Mouse (Mus musculus) myocyte (in vitro differentiated cells): ENCODE results near the gene Tpm4. TPM values are rescaled to one million over a fixed set of nuclear protein-coding genes. Genes with fewer than 3 reads are reported as not detected.
A peak's percentile ranks its signal among the peaks of the same experiment; 100 is the strongest.
"Not testable (repeated sequence)": the region's sequence is repeated elsewhere in the genome, so short reads cannot be mapped to it uniquely, and the experiment has no call there.

Source experiments
- H3K27me3 ChIP-seq: one replicate; pipeline ENCODE4 v1.6.1; 2011; ENCODE audit not compliant: control insufficient read depth, insufficient read depth, insufficient read length
- H3K36me3 ChIP-seq: one replicate; pipeline ENCODE4 v1.6.1; 2011; ENCODE audit not compliant: control insufficient read depth, insufficient read depth
- H3K4me2 ChIP-seq: one replicate; pipeline ENCODE4 v1.6.1; 2011; ENCODE audit warnings: low read depth, control low read depth
- H3K4me3 ChIP-seq: one replicate; pipeline ENCODE4 v1.5.1; 2011; ENCODE audit warnings: mild to moderate bottlenecking, control low read depth, moderate library complexity
- H3K79me2 ChIP-seq: one replicate; pipeline ENCODE4 v1.6.1; 2011; ENCODE audit not compliant: control insufficient read depth, insufficient read depth
- H3ac ChIP-seq: one replicate; pipeline ENCODE4 v1.6.1; 2011; ENCODE audit not compliant: control insufficient read depth, insufficient read length
- CEBPB ChIP-seq: IDR thresholded peaks from 2 replicates; pipeline ENCODE4 v1.6.1; 2011; ENCODE audit warnings: mild to moderate bottlenecking, moderate library complexity; ENCODE audit not compliant: poor library complexity, insufficient read depth, severe bottlenecking
- E2F4 ChIP-seq: IDR thresholded peaks from one replicate; pipeline ENCODE4 v1.6.1; 2011; ENCODE audit warnings: mild to moderate bottlenecking, control low read depth, moderate library complexity; ENCODE audit not compliant: insufficient read depth
- MAX ChIP-seq: IDR thresholded peaks from one replicate; pipeline ENCODE4 v1.6.1; 2011; ENCODE audit warnings: low read depth, mild to moderate bottlenecking, control low read depth
- MYOD1 ChIP-seq, 3 experiments: IDR thresholded peaks; one replicate each; pipeline ENCODE4 v1.6.1; 2011; ENCODE audit warnings: control low read depth in 2 of 3, low read depth in 2 of 3, mild to moderate bottlenecking in 2 of 3, moderate library complexity in 1 of 3; ENCODE audit not compliant: insufficient read length in 2 of 3, control insufficient read depth in 1 of 3
- MYOG ChIP-seq, 3 experiments: IDR thresholded peaks; one replicate each; pipeline ENCODE4 v1.6.1; 2011; ENCODE audit warnings: control low read depth in 2 of 3, low read depth in 2 of 3, mild to moderate bottlenecking in 2 of 3; ENCODE audit not compliant: insufficient read length in 2 of 3, control insufficient read depth in 1 of 3, insufficient read depth in 1 of 3
- POLR2A ChIP-seq: IDR thresholded peaks from one replicate; pipeline ENCODE4 v1.6.1; 2011; ENCODE audit warnings: low read depth, mild to moderate bottlenecking, control low read depth, moderate library complexity; ENCODE audit not compliant: insufficient read length
- POLR2AphosphoS2 ChIP-seq: IDR thresholded peaks from one replicate; pipeline ENCODE4 v1.6.1; 2011; ENCODE audit warnings: low read depth, control low read depth; ENCODE audit not compliant: insufficient read length
- REST ChIP-seq: IDR thresholded peaks from one replicate; pipeline ENCODE4 v1.6.1; 2011; ENCODE audit warnings: mild to moderate bottlenecking, control low read depth, moderate library complexity; ENCODE audit not compliant: insufficient read depth, insufficient read length
- SRF ChIP-seq: IDR thresholded peaks from one replicate; pipeline ENCODE4 v1.6.1; 2011; ENCODE audit warnings: low read depth; ENCODE audit not compliant: control insufficient read depth, insufficient read length
- TCF12 ChIP-seq: IDR thresholded peaks from one replicate; pipeline ENCODE4 v1.6.1; 2011; ENCODE audit warnings: mild to moderate bottlenecking, control low read depth; ENCODE audit not compliant: poor library complexity, insufficient read depth, severe bottlenecking
- TCF3 ChIP-seq: IDR thresholded peaks from one replicate; pipeline ENCODE4 v1.6.1; 2011; ENCODE audit warnings: low read depth, control low read depth; ENCODE audit not compliant: insufficient read length
- USF1 ChIP-seq: IDR thresholded peaks from one replicate; pipeline ENCODE4 v1.6.1; 2011; ENCODE audit warnings: low read depth, mild to moderate bottlenecking, control low read depth, moderate library complexity
- polyA plus RNA-seq: library from polyadenylated mRNA; unstranded; fragments of >200 nt; fragmentation: generic; extraction: Trizol; gene quantifications from one replicate; pipeline ENCODE4 v1.2.1, GENCODE M21; 2012; ENCODE audit warnings: missing spikeins

Tpm4 gene
- 205 TPM for polyA plus RNA-seq

DNA sequence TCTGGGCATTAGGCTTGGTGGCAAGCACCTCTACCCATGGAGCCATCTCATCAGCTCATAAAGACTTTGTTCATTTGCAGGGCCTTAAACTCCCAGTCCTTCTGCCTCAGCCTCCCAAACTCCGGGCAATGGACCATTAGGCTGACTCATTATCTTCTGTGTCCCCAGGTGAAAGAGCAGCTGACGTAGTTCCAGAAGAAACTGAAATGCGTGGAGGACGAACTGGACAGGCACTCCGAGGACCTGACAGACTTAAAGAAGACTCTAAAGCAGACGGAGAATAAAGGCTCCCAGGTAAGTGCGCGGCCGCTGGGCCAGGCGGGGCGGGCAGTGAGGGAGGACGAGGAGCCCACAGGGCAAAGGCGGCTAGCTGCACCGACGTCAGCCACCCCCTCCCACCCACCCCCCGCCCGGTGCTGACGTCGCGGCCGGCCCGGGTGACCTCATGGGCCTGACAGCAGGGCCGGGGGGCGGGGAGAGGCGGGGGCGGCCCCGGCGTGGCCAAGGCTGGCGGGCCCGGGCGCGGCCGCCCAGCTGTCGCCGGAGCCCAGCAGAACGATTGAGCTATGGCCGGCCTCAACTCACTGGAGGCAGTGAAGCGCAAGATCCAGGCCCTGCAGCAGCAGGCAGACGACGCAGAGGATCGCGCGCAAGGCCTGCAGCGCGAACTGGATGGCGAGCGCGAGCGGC is at the start of gene Tpm4:
Tpm4 (plus strand) TSS at position 220 of the 690 bp plus-strand sequence.
- peak within 1 kb of the TSS; percentile 90 for H3K4me3 ChIP-seq
- TF ChIP-seq TCF3 (peak; percentile 36), MYOD1 (IDR thresholded peaks at IDR 0.05; ENCODE audit: control insufficient read depth in 1 of 3, insufficient read length in 2 of 3, low read depth in 2 of 3) (peak in 2 of 3 experiments; percentile 76 to 86), REST (no peak), MAX (no peak), SRF (no peak), POLR2AphosphoS2 (peak; percentile 90), USF1 (no peak), CEBPB (no peak), TCF12 (no peak), POLR2A (peak; percentile 95), MYOG (IDR thresholded peaks at IDR 0.05; ENCODE audit: control insufficient read depth in 1 of 3, insufficient read depth in 1 of 3, insufficient read length in 2 of 3, low read depth in 2 of 3) (peak in 2 of 3 experiments; percentile 86 to 88), E2F4 (no peak)

DNA sequence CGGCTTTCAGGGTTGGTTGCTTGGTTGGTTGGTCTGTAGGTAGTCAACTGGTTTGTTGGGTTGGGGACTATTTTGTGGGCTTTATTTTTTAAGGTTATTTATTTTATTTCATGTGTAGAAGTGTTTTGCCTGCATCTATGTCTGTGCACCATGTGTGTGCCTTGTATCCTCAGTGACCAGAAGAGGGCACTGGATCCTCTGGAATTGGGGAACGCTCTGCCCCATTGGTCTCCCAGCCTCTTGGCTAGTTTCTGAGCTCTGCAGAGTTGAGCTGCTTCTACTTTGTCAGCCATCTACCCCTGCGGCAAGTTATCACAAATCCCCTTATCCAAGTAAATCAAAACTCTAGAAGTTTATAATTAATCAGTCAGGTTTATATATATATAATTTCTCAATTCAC is 47.2 kb upstream of the Tpm4 start:
- not testable (repeated sequence) for H3K79me2 ChIP-seq, H3K4me2 ChIP-seq, H3K36me3 ChIP-seq, H3K4me3 ChIP-seq, H3ac ChIP-seq, H3K27me3 ChIP-seq

More for the DNA sequence above, at the start of gene Tpm4:
- H3ac ChIP-seq = peak within 1 kb of the TSS; percentile 80
- no peaks in the 10 kb centered on the region for H3K27me3 ChIP-seq
- H3K79me2 ChIP-seq = peaks cover 40% of the 10 kb centered on the region
- peaks cover 14% of the 10 kb centered on the region for H3K36me3 ChIP-seq
- peak within 1 kb of the TSS; percentile 93 for H3K4me2 ChIP-seq

DNA sequence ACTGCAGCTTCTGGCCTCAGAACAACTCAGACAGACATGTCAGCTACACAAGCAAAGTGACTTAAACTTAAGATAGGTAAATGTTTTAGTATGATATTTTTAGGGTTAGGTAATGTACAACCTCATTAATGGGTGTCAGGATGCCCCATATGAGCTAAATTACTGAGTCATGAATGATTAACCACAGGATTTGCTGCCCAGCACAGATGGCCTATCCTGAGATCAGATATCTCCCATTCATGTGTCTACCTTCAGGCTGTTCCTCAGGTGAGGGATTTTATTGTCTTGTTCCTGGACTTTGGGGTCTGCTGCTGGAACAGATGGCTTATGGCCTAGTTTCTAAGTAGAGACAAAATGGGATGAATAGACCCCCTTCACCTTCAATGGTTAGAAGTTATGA is 38.1 kb upstream of the Tpm4 start:
- not testable (repeated sequence) for H3K79me2 ChIP-seq, H3K36me3 ChIP-seq, H3K4me3 ChIP-seq, H3K27me3 ChIP-seq, H3K4me2 ChIP-seq, H3ac ChIP-seq

DNA sequence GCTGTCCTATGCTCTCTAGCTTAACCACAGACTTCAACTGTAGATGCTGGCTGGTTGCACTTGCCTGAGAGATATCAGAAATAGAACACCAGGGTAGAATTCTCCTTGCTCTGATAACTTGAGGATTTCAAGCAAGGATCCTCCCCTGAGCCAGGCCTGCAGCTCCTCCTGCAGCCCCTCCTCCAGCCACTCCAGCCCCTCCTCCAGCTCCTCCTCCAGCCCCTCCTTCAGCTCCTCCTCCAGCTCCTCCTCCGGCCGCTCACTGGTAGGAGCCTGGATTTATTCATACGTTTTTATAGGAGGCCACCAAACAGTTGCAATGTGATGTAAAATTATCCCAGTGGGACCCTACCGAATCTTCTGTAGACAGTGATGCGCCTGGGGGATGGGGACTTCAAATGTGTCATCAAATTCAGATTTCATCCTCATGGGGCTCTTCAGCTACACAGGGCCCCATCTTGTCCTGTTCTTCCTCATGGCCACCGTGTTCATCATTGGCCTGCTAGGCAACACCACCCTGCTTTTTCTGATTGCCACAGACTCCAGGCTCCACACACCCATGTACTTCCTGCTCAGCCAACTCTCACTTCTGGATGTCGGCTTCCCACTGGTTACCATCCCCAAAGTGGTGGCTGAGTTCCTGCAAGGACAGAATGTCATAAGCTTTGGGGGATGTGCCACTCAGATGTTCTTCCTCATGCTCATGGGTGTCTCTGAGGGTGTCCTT is 35.2 kb upstream of the Tpm4 start:
- H3K36me3 ChIP-seq, H3ac ChIP-seq: not testable (repeated sequence)

DNA sequence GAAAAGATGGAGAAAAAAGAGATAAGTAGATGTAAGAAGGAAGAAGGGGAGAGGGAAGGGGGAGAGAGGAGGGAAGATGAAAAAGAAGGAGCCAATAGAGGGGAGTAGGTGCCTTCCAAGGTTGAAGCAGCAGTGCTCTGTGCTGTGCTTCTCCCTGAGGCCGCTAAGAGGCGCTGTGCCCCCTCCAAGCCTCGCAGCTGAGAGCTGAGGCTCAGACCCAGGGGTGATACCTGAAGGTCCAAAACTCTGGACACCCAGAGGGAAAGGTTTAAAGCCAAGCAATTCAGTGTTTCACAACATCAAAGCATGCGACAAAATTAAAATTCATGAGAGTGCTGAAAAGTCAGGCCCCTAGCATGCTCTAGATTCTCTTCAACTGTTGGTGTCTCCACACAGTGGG is 29.6 kb upstream of the Tpm4 start:
- Histone ChIP-seq H3K4me2 (no peak overlapping the region), H3K4me3 (no peak overlapping the region), H3K79me2 (no peaks in the 10 kb centered on the region), H3ac (no peak overlapping the region), H3K36me3 (no peaks in the 10 kb centered on the region), H3K27me3 (no peaks in the 10 kb centered on the region)
- TF ChIP-seq TCF3 (no peak), E2F4 (no peak), CEBPB (no peak), MYOG (IDR thresholded peaks at IDR 0.05; ENCODE audit: control insufficient read depth in 1 of 3, insufficient read depth in 1 of 3, insufficient read length in 2 of 3, low read depth in 2 of 3) (no peak), TCF12 (no peak)

More for the DNA sequence above, 35.2 kb upstream of the Tpm4 start:
- not testable (repeated sequence) for H3K4me3 ChIP-seq, H3K4me2 ChIP-seq, H3K79me2 ChIP-seq, H3K27me3 ChIP-seq

DNA sequence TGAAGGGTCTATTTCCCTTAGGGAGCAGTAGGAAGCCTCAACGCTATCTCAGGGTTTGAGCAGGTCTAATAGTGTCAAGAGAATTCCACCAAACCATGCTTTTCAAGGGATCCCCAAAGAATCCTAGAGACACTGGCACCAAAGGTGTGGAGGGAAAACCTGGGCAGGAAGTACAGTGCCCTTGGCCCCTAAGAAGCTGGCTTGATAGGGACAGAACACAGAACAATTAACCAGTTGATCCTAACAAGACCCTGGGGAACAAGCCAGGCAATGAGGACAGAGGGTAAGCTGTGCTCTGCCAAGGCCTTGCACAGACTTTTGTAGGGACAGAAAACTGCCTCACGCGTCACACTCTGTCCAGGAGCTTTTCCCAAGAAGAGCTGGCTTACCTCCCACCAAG is 28.0 kb upstream of the Tpm4 start, which contains the start of gene Olfr374:
Olfr374 (plus strand) TSS at position 301 of the 400 bp plus-strand sequence.
- H3K36me3 ChIP-seq = no peaks in the 10 kb centered on the region
- TF ChIP-seq MYOD1 (IDR thresholded peaks at IDR 0.05; ENCODE audit: control insufficient read depth in 1 of 3, insufficient read length in 2 of 3, low read depth in 2 of 3) (no peak), USF1 (no peak), REST (no peak), E2F4 (no peak), SRF (no peak)
- no peak within 1 kb of the TSS for H3K4me2 ChIP-seq
- H3K79me2 ChIP-seq = no peaks in the 10 kb centered on the region
- H3K27me3 ChIP-seq = no peaks in the 10 kb centered on the region
- H3K4me3 ChIP-seq = no peak within 1 kb of the TSS
- no peak within 1 kb of the TSS for H3ac ChIP-seq
